In the genomic region with DNA sequence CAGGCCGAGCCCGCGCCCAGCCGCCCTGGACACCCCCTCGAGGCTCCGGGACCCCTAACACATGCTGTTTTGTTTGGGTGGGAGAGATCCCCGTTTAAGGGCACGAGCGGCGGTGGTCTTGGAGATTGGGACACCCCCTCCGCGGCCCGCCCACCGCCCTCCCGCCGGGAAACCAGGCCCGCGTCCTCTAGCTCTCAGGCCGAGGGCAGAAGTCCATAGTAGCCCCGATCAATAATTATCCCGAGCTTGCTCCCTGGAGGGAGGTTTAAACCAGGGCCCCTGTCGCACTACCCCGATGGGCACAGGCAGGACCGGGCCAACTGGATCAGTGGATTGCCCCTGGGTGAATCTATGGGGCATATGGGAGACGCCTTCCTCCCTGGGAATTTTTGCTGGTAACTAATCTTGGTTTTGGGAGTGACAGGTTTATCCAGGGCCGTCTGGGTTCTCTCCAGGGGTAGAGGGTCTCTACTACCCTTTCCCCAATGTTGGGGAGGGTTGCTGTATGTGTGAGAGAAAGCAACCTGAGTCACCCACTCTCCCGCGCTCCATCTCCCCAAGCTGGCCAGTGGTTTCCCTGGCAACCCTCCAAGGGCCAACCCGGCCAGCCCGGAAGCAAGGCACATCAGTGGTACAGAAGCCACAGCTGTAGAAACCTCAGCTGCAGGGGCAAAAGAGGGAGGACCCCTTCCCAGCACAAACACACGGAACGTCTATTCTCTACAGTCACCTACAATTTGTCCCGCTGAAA, we compare ENCODE assay signal across 8 mouse cellular contexts. TPM values are rescaled to one million over a fixed set of nuclear protein-coding genes. Genes with fewer than 3 reads are reported as not detected.
DNase-seq lines count a peak whose midpoint lies in the region; ATAC-seq and TF ChIP-seq lines count a peak whose summit lies in the region.

No protein-coding gene starts in this region.

- H3K27me3 ChIP-seq in embryonic facial prominence, embryonic 10.5 days (replicated peaks; ENCODE audit: low read depth, poor library complexity, severe bottlenecking), result peaks cover 65% of the 10 kb centered on the region
- peaks cover 46% of the 10 kb centered on the region for H3K27me3 ChIP-seq in heart, embryonic 10.5 days (ENCODE audit: insufficient read depth, poor library complexity, severe bottlenecking)
- peaks cover 3% of the 10 kb centered on the region; the same call in 1 of the 2 replicates for H3K27me3 ChIP-seq in kidney, embryonic 14.5 days (ENCODE audit: control insufficient read depth, insufficient read depth, low read length)
- H3K27me3 ChIP-seq in lung, embryonic 14.5 days (ENCODE audit: insufficient read depth, low read length), result no peaks in the 10 kb centered on the region; the same call in 1 of the 2 replicates

- no peak for TF ChIP-seq CTCF in lung, embryonic 14.5 days (IDR thresholded peaks at IDR 0.05; ENCODE audit: low read depth)

- peak; percentile 48 for DNase-seq in CD4-positive helper T cell, adult 2 months (ENCODE audit: low read depth, low spot score)
- peak; percentile 76 for DNase-seq in adipocyte (ENCODE audit: low spot score)
- DNase-seq in embryonic facial prominence, embryonic 10.5 days (ENCODE audit: low spot score), result peak; percentile 71
- DNase-seq in heart, embryonic 10.5 days (ENCODE audit: low spot score), result no peak
- DNase-seq in lung, embryonic 14.5 days, result peak; percentile 72
- DNase-seq in ovary, postnatal 14 days (ENCODE audit: low spot score), result peak; percentile 63
- peak; percentile 52 to 74 for DNase-seq in urinary bladder, postnatal 4 days (ENCODE audit: low spot score in 2 of 2)

- H3K27ac ChIP-seq in embryonic facial prominence, embryonic 10.5 days (replicated peaks), result peak overlapping the region; percentile 93
- H3K27ac ChIP-seq in heart, embryonic 10.5 days, result peak overlapping the region; percentile 99
- H3K27ac ChIP-seq in kidney, embryonic 14.5 days (ENCODE audit: low read depth, low read length), result peak overlapping the region; percentile 81
- H3K27ac ChIP-seq in lung, embryonic 14.5 days (ENCODE audit: low read depth), result peak overlapping the region; percentile 85; the same call in 1 of the 2 replicates

- H3K9ac ChIP-seq in kidney, embryonic 14.5 days (ENCODE audit: low read depth, low read length), result peak overlapping the region; percentile 96
- peak overlapping the region; percentile 94 for H3K9ac ChIP-seq in lung, embryonic 14.5 days

- H3K36me3 ChIP-seq in embryonic facial prominence, embryonic 10.5 days (replicated peaks), result no peaks in the 10 kb centered on the region
- no peaks in the 10 kb centered on the region for H3K36me3 ChIP-seq in heart, embryonic 10.5 days
- H3K36me3 ChIP-seq in kidney, embryonic 14.5 days (ENCODE audit: control insufficient read depth, insufficient read depth, low read length), result no peaks in the 10 kb centered on the region
- H3K36me3 ChIP-seq in lung, embryonic 14.5 days (ENCODE audit: insufficient read depth), result no peaks in the 10 kb centered on the region

- WGBS in embryonic facial prominence, embryonic 10.5 days, result under 1% methylated on average over 33 of the region's 33 CpGs
- WGBS in heart, embryonic 10.5 days, result 1% methylated on average over 33 of the region's 33 CpGs
- WGBS in kidney, embryonic 14.5 days, result under 1% methylated on average over 27 of the region's 33 CpGs
- WGBS in lung, embryonic 14.5 days, result under 1% methylated on average over 33 of the region's 33 CpGs

- peak; percentile 75 for ATAC-seq in kidney, embryonic 14.5 days (ENCODE audit: low FRiP score, low TSS enrichment)
- peak; percentile 49; the same call in 1 of the 2 replicates for ATAC-seq in lung, embryonic 14.5 days (ENCODE audit: insufficient read depth)

- H3K4me1 ChIP-seq in embryonic facial prominence, embryonic 10.5 days, result peaks cover 28% of the 10 kb centered on the region
- peaks cover 33% of the 10 kb centered on the region for H3K4me1 ChIP-seq in heart, embryonic 10.5 days
- peaks cover 15% of the 10 kb centered on the region; the same call in 1 of the 2 replicates for H3K4me1 ChIP-seq in kidney, embryonic 14.5 days (ENCODE audit: control insufficient read depth, insufficient read depth, low read length)
- H3K4me1 ChIP-seq in lung, embryonic 14.5 days (ENCODE audit: insufficient read depth), result peaks cover 20% of the 10 kb centered on the region

- H3K4me2 ChIP-seq in kidney, embryonic 14.5 days (replicated peaks; ENCODE audit: low read depth, low read length), result peak overlapping the region; percentile 88
- H3K4me2 ChIP-seq in lung, embryonic 14.5 days, result peak overlapping the region; percentile 89

- H3K9me3 ChIP-seq in embryonic facial prominence, embryonic 10.5 days, result no peaks in the 10 kb centered on the region
- H3K9me3 ChIP-seq in heart, embryonic 10.5 days, result no peaks in the 10 kb centered on the region
- H3K9me3 ChIP-seq in kidney, embryonic 14.5 days (ENCODE audit: control insufficient read depth, low read length), result no peaks in the 10 kb centered on the region
- H3K9me3 ChIP-seq in lung, embryonic 14.5 days (ENCODE audit: low read depth, low read length), result no peaks in the 10 kb centered on the region

- H3K4me3 ChIP-seq in embryonic facial prominence, embryonic 10.5 days, result peak overlapping the region; percentile 97
- peak overlapping the region; percentile 99 for H3K4me3 ChIP-seq in heart, embryonic 10.5 days
- peak overlapping the region; percentile 98 for H3K4me3 ChIP-seq in kidney, embryonic 14.5 days (ENCODE audit: low read length)
- peak overlapping the region; percentile 95 for H3K4me3 ChIP-seq in lung, embryonic 14.5 days (ENCODE audit: low read depth, low read length)

RNA-seq across cellular contexts. Expression of gene Stat5b, which starts 0.4 kb away (rescaled TPM):
- polyA plus RNA-seq in embryonic facial prominence, embryonic 10.5 days (2016; fragmentation: Nextera tagmentation; extraction: Ambion mirVana), result 14.4 and 14.9 TPM in 2 replicates
- polyA plus RNA-seq in heart, embryonic 10.5 days (2016; fragmentation: Nextera tagmentation; extraction: Ambion mirVana), result 25.7 and 30.1 TPM in 2 replicates
- 12.7 and 19.8 TPM in 2 replicates for polyA plus RNA-seq in kidney, embryonic 14.5 days (2014; fragmentation: Nextera tagmentation; extraction: Ambion mirVana)
- 26.6 and 27.9 TPM in 2 replicates for polyA plus RNA-seq in lung, embryonic 14.5 days (2014; fragmentation: Nextera tagmentation; extraction: Ambion mirVana)

RNA-seq across cellular contexts. Expression of gene Stat5a, which starts 8.2 kb away (rescaled TPM):
- polyA plus RNA-seq in embryonic facial prominence, embryonic 10.5 days (2016; fragmentation: Nextera tagmentation; extraction: Ambion mirVana), result 1.7 and 1.9 TPM in 2 replicates
- 6.2 and 6.6 TPM in 2 replicates for polyA plus RNA-seq in heart, embryonic 10.5 days (2016; fragmentation: Nextera tagmentation; extraction: Ambion mirVana)
- 2.0 and 3.0 TPM in 2 replicates for polyA plus RNA-seq in kidney, embryonic 14.5 days (2014; fragmentation: Nextera tagmentation; extraction: Ambion mirVana)
- 5.4 and 5.8 TPM in 2 replicates for polyA plus RNA-seq in lung, embryonic 14.5 days (2014; fragmentation: Nextera tagmentation; extraction: Ambion mirVana)
